Mouse (Mus musculus) liver, embryonic 18 days (tissue): Measurements from ENCODE around the gene Gnmt. TPM values are rescaled to one million over a fixed set of nuclear protein-coding genes. Genes with fewer than 3 reads are reported as not detected.

Experiments
- polyA plus RNA-seq: library from polyadenylated mRNA; depleted of rRNA; stranded (reverse); fragments of >200 nt; gene quantifications from 2 replicates; pipeline ENCODE4 v1.2.3, GENCODE M21; 2012; rRNA removed

The Gnmt gene
- polyA plus RNA-seq = 352 and 359 TPM in 2 replicates

DNA sequence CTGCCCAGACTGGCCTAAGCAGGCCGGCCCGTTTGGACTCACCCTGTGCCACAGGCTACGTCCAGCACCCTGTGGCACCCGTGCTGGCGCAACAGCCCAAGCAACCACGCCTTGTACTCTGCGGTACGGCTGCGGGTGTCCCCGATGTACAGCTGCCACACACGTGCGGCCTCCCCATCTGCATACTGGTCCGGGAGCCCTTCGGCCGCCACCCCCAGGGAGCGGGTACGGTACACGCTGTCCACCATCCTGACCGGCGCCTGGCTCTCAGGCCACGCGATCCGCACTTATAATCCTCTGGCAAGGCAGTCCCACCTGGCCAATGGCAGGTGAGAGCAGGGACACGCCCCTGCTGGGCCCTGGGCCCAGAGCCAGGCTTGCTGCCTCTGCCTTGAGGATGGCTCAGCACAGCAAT, at the start of gene Gnmt:
Gnmt (minus strand) TSS at position 265 of the 415 bp plus-strand sequence.

DNA sequence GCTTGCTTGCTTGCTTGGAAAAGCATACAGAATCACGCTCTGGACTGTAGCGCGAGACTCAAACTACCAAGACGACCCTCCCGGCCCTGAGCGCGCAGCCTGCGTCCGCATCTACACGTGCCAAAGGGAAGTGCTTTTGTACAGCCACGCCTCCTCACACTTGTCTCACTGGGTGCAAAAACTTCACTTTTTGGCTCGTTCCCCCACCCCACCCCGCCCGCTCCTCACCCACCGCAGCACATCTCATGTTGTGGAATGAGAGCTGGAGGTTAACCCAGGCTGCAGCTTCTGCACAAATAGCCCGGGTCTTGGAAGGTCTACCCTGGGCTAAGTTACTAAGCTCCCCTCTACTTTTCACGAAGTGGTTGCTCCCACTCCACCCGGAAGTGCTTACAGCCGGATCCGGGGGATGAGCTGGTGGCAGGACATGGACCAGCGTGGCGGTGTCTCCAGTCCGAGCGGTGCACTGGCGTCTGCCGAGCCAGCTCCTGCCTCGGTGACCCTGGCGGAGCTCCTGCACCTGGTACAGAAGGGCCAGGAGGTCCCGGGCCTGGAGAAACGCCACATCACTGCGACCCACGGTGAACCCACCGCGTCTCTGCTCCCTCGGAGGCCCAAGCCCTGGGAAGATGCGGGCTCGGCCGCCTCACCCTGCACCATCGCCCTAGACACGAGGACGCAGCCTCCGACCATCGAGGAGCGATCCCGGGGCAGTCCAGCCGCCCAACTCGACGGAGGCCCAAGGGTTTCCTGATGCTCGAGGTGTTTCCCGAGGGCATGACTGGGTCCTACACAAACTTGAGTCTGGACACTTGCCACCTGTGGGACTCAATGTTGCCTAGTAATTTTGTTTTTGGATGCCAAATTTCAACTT, 43.7 kb upstream of the Gnmt start, which contains the start of gene 2310039H08Rik:
2310039H08Rik (plus strand) TSS at position 232 of the 874 bp plus-strand sequence.

GRCm38 (mm10) chr17:46763544-46763943, 34.6 kb upstream of the Gnmt start, which contains the start of gene Ptcra:
Gene Ptcra, minus strand, starts transcription at chr17:46763712.

DNA sequence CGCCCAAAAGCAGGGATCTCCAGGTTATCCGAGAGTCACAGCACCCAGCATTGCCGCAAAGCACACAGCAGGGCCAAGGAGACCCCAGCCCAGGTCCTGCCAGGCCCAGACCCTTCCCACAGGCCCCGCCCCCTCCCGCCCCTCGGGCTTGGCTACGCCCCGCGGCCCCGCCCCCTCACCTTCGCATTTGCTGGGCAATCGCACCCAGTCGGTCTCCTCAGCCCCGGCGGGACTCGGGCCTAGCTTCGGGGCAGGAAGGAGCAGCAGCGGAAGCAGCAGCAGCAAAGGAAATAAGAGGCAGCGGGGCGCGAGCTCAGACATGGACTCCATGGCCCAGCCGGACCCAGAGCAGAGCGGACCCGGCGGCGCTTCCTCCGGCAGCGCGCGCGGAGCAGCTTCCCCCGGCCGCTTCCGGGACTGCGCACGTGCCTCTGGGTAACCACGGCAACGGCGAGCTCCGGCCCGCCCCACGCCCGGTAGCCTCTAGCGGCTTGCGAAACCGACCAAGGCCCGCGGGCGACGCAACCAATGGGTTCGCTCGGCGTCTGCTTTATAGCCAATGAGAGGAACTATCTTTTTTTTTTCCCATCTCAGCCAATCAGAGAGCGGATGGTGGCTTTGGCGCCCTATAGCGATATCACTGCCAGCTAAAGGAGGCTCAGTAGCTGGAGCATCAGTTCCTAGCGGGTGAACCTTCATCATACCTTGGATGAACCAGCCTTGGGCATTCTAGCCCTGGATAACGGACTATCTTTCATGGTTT, 23.0 kb upstream of the Gnmt start, which contains the start of gene Cnpy3:
Cnpy3 (minus strand) TSS at position 421 of the 763 bp plus-strand sequence.

GRCm38 (mm10) chr17:46710959-46711597, 17.9 kb downstream of the Gnmt start, which contains the start of gene Pex6:
Gene Pex6, plus strand, starts transcription at chr17:46711463.

GRCm38 (mm10) chr17:46704887-46705835, 23.8 kb downstream of the Gnmt start, which contains the start of gene Ppp2r5d:
Gene Ppp2r5d, minus strand, starts transcription at chr17:46705111.

GRCm38 (mm10) chr17:46680760-46681373, 48.1 kb downstream of the Gnmt start, which contains the start of gene Klhdc3:
Gene Klhdc3, minus strand, starts transcription at chr17:46680914.

DNA sequence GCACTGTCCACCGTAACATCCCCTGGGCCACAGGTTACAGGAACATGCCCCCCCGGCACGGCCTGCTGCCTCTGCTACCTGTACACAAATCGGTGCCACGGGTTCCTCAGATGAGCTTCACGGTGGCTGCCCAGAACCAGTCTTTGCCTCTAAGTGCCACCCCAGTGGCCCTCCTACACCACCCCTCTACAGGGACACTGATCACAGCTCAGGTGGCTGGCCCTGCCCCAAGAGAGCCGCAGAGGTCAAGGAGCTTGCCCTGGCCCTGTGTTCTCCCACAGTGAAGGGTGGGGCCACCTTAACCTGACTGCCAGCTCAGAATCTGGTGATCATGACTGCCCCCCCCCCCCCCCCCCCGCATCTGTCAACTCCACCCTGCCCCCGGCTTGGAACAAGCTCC, 50.6 kb downstream of the Gnmt start, which contains the start of gene Mea1:
Mea1 (plus strand) TSS at position 378 of the 400 bp plus-strand sequence.

Other genes with a start within 250 kb of the Gnmt start
- 0.01 TPM in 2 replicates for gene Ttbk1, start 241.5 kb downstream of the Gnmt start, polyA plus RNA-seq
- gene Dnph1, start 232.5 kb downstream of the Gnmt start, polyA plus RNA-seq = 6.1 TPM in 2 replicates
- gene Cul9, start 182.8 kb downstream of the Gnmt start, polyA plus RNA-seq = 2.0 and 2.2 TPM in 2 replicates
- 14.0 and 15.7 TPM in 2 replicates for gene Srf, start 173.0 kb downstream of the Gnmt start, polyA plus RNA-seq
- 3.5 and 4.6 TPM in 2 replicates for gene Ptk7, start 99.7 kb downstream of the Gnmt start, polyA plus RNA-seq
- 12.9 and 13.6 TPM in 2 replicates for gene Klc4, start 83.1 kb downstream of the Gnmt start, polyA plus RNA-seq
- 33.0 and 36.6 TPM in 2 replicates for gene Mrpl2, start 82.9 kb downstream of the Gnmt start, polyA plus RNA-seq
- gene Cul7, start 78.8 kb downstream of the Gnmt start, polyA plus RNA-seq = 11.3 and 14.8 TPM in 2 replicates
- 19.6 and 20.9 TPM in 2 replicates for gene Rrp36, start 54.8 kb downstream of the Gnmt start, polyA plus RNA-seq
- gene Mea1, start 50.4 kb downstream of the Gnmt start, polyA plus RNA-seq = 34.5 and 36.5 TPM in 2 replicates
- 33.1 and 33.8 TPM in 2 replicates for gene Klhdc3, start 48.3 kb downstream of the Gnmt start, polyA plus RNA-seq
- 18.2 and 20.0 TPM in 2 replicates for gene Ppp2r5d, start 24.1 kb downstream of the Gnmt start, polyA plus RNA-seq
- gene Pex6, start 17.7 kb downstream of the Gnmt start, polyA plus RNA-seq = 16.1 and 19.7 TPM in 2 replicates
- gene Cnpy3, start 23.0 kb upstream of the Gnmt start, polyA plus RNA-seq = 19.2 and 20.6 TPM in 2 replicates
- 0.02 and 0.07 TPM in 2 replicates for gene Ptcra, start 34.5 kb upstream of the Gnmt start, polyA plus RNA-seq
- 113 and 120 TPM in 2 replicates for gene 2310039H08Rik, start 43.5 kb upstream of the Gnmt start, polyA plus RNA-seq
- 38.3 and 40.8 TPM in 2 replicates for gene Rpl7l1, start 53.5 kb upstream of the Gnmt start, polyA plus RNA-seq
- 2.2 and 2.3 TPM in 2 replicates for gene Bicral, start 129.3 kb upstream of the Gnmt start, polyA plus RNA-seq
- 9.9 and 10.6 TPM in 2 replicates for gene Tbcc, start 161.5 kb upstream of the Gnmt start, polyA plus RNA-seq
- gene Prph2, start 181.3 kb upstream of the Gnmt start, polyA plus RNA-seq = not detected in 2 replicates